Mouse (Mus musculus): ENCODE results near the gene Capn10. TPM values are rescaled to one million over a fixed set of nuclear protein-coding genes. Genes with fewer than 3 reads are reported as not detected.

The Capn10 gene
- polyA plus RNA-seq, 1 experiment from 2014 or later = 30.4 TPM

GRCm38 (mm10) chr1:92930171-92930706 is 3.9 kb upstream of the Capn10 start:
- H3K27me3 ChIP-seq = no peaks in the 10 kb centered on the region
- H3K4me1 ChIP-seq = peaks cover 9% of the 10 kb centered on the region
- no peaks in the 10 kb centered on the region for H3K36me3 ChIP-seq
- 36% methylated on average over 1 of the region's 1 CpGs for WGBS
- ATAC-seq (ENCODE audit: borderline replicate concordance, extremely low read depth, low FRiP score, low TSS enrichment) = no peak
- H3K9ac ChIP-seq = no peak overlapping the region
- no peak overlapping the region for H3K4me2 ChIP-seq
- no peak overlapping the region for H3K4me3 ChIP-seq
- H3K9me3 ChIP-seq = no peaks in the 10 kb centered on the region
- no peak overlapping the region for H3K27ac ChIP-seq

- peak overlapping the region; percentile 78 for H3K4me3 ChIP-seq
Observed at GRCm38 (mm10) chr1:92933611-92934010, 565 bp upstream of the Capn10 start.

DNA sequence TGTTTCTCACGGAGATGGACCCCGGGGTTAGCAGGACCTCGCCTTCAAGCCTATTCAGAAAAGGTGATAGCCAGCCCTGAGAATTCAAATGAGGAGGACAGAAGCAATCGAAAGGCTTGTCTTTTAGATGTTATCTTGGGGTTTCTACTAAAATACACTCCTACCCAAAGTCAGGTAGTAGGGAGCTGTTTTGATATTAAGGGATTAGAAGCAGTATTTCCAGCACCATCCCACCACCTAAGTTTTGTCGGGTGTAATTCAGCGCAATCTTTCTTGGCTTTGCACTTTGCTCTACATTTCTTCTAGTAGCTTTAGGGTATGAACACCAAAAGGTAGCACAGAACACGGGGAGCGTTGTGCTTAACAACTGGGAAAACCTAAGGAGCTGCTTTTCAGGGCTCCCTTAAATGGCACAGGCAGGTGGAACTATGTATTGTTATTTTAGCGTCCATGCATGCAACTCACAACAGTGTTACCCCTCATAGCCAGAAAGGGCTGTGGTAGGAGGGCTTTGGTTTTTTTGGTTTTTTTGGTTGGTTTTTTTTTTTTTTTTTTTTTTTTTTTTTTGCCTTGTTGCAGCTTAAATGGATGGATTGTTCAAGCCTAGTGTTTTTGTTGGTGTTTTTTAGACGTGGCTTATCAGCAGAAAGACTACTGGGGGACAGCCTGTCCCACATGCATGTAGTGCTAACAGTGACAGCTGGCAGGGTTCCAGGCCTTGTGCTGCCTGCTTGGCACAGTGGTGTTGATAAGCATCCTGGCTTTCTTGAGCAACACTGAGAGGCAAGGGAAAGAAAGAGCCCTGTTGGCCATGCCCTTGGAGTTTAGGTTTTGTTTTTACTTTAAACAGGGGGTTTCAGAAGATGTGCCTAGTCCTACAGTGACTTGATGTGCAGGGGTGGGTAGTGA is 1.1 kb downstream of the Capn10 start:
- H3K4me1 ChIP-seq = peaks cover 22% of the 10 kb centered on the region
- peak overlapping the region; percentile 78 for H3K4me3 ChIP-seq
- WGBS = 13% methylated on average over 10 of the region's 10 CpGs
- ATAC-seq (ENCODE audit: borderline replicate concordance, extremely low read depth, low FRiP score, low TSS enrichment) = no peak
- no peaks in the 10 kb centered on the region for H3K27me3 ChIP-seq
- peak overlapping the region; percentile 97 for H3K27ac ChIP-seq
- peaks cover 20% of the 10 kb centered on the region for H3K36me3 ChIP-seq
- H3K4me2 ChIP-seq = peak overlapping the region; percentile 87
- no peaks in the 10 kb centered on the region for H3K9me3 ChIP-seq
- peak overlapping the region; percentile 71 for H3K9ac ChIP-seq

More at GRCm38 (mm10) chr1:92933611-92934010, 565 bp upstream of the Capn10 start:
- Histone ChIP-seq H3K4me2 (peak overlapping the region; percentile 87), H3K36me3 (peaks cover 4% of the 10 kb centered on the region; the same call in 1 of the 2 replicates), H3K27ac (peak overlapping the region; percentile 97), H3K4me1 (peaks cover 22% of the 10 kb centered on the region), H3K9ac (peak overlapping the region; percentile 71), H3K9me3 (no peaks in the 10 kb centered on the region), H3K27me3 (no peaks in the 10 kb centered on the region)
- ATAC-seq (ENCODE audit: borderline replicate concordance, extremely low read depth, low FRiP score, low TSS enrichment) = no peak
- 76% methylated on average over 4 of the region's 4 CpGs for WGBS

DNA sequence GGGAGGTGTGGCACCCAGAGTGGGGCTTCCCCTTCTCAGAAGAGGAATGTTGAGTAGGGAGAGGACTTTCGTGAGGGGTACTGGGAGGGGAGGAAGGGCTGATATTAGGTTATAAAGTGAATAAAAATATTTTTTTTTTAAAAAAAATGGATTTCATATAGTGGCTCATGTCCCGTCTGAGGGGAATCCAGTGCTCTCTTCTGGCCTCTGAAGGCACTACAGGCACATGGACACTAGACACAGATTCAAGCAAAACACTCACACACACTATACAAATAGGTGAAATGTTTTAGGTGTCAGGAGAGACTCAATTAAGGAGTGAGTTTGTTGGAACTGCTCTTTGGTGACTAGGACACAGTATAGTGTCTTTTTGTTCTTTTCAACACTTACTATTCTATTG is 1.8 kb downstream of the Capn10 start:
- peaks cover 24% of the 10 kb centered on the region for H3K36me3 ChIP-seq
- peak overlapping the region; percentile 87 for H3K4me2 ChIP-seq
- H3K9ac ChIP-seq = no peak overlapping the region
- H3K4me3 ChIP-seq = peak overlapping the region; percentile 78; the same call in 1 of the 2 replicates
- H3K4me1 ChIP-seq = peaks cover 22% of the 10 kb centered on the region
- no peak overlapping the region for H3K27ac ChIP-seq
- H3K27me3 ChIP-seq = no peaks in the 10 kb centered on the region
- ATAC-seq (ENCODE audit: borderline replicate concordance, extremely low read depth, low FRiP score, low TSS enrichment) = no peak
- 32% methylated on average over 2 of the region's 2 CpGs for WGBS
- no peaks in the 10 kb centered on the region for H3K9me3 ChIP-seq

- H3K4me2 ChIP-seq = no peak overlapping the region
- no peak overlapping the region for H3K27ac ChIP-seq
- H3K4me1 ChIP-seq = peaks cover 22% of the 10 kb centered on the region
- no peak overlapping the region for H3K9ac ChIP-seq
- H3K27me3 ChIP-seq = no peaks in the 10 kb centered on the region
- no peaks in the 10 kb centered on the region for H3K9me3 ChIP-seq
- peaks cover 26% of the 10 kb centered on the region for H3K36me3 ChIP-seq
- WGBS = 60% methylated on average over 3 of the region's 3 CpGs
- ATAC-seq (ENCODE audit: borderline replicate concordance, extremely low read depth, low FRiP score, low TSS enrichment) = no peak
- H3K4me3 ChIP-seq = no peak overlapping the region
Observed at GRCm38 (mm10) chr1:92936467-92936866, 2.3 kb downstream of the Capn10 start.

GRCm38 (mm10) chr1:92937797-92938196 is 3.6 kb downstream of the Capn10 start:
- Histone ChIP-seq H3K4me1 (peaks cover 22% of the 10 kb centered on the region), H3K4me3 (no peak overlapping the region), H3K4me2 (no peak overlapping the region), H3K9ac (no peak overlapping the region), H3K27me3 (no peaks in the 10 kb centered on the region), H3K36me3 (peaks cover 39% of the 10 kb centered on the region), H3K9me3 (no peaks in the 10 kb centered on the region), H3K27ac (no peak overlapping the region)
- 89% methylated on average over 3 of the region's 3 CpGs for WGBS
- ATAC-seq (ENCODE audit: borderline replicate concordance, extremely low read depth, low FRiP score, low TSS enrichment) = no peak

- H3K4me1 ChIP-seq = peaks cover 16% of the 10 kb centered on the region
- H3K9ac ChIP-seq = no peak overlapping the region
- WGBS = 92% methylated on average over 4 of the region's 4 CpGs
- H3K27ac ChIP-seq = no peak overlapping the region
- ATAC-seq (ENCODE audit: borderline replicate concordance, extremely low read depth, low FRiP score, low TSS enrichment) = no peak
- no peaks in the 10 kb centered on the region for H3K9me3 ChIP-seq
- H3K4me2 ChIP-seq = no peak overlapping the region
- H3K27me3 ChIP-seq = no peaks in the 10 kb centered on the region
- peaks cover 53% of the 10 kb centered on the region for H3K36me3 ChIP-seq
- no peak overlapping the region for H3K4me3 ChIP-seq
Observed at GRCm38 (mm10) chr1:92939746-92940145, 5.6 kb downstream of the Capn10 start.

GRCm38 (mm10) chr1:92943219-92943989 is 9.2 kb downstream of the Capn10 start:
- Histone ChIP-seq H3K27ac (no peak overlapping the region), H3K27me3 (no peaks in the 10 kb centered on the region), H3K4me2 (no peak overlapping the region), H3K4me3 (no peak overlapping the region), H3K4me1 (no peaks in the 10 kb centered on the region), H3K9me3 (no peaks in the 10 kb centered on the region), H3K36me3 (peaks cover 60% of the 10 kb centered on the region), H3K9ac (no peak overlapping the region)
- WGBS = 93% methylated on average over 19 of the region's 19 CpGs
- ATAC-seq (ENCODE audit: borderline replicate concordance, extremely low read depth, low FRiP score, low TSS enrichment) = no peak

DNA sequence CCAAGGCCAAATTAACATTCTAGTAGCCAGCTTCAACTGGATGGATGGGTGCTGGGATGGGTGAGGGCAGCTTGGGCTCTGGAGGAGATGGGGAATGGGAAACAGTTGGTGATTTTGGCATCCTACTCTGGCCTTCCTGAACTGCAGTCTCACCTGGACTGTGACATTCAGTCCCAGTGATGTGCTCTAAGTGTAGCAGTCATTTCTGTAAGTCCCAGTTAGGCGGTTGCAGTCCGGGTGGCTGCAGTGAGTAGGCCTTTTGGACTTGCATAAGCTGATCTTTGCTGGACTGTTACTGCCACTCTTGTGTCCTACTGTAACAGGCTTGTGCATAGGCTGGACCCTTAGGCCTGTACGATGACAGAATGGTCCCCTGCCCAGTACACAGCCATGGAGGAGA is 13.8 kb downstream of the Capn10 start:
- Histone ChIP-seq H3K27me3 (no peaks in the 10 kb centered on the region), H3K4me3 (no peak overlapping the region), H3K36me3 (peaks cover 21% of the 10 kb centered on the region; the same call in 1 of the 2 replicates), H3K27ac (no peak overlapping the region), H3K4me1 (no peaks in the 10 kb centered on the region), H3K9me3 (no peaks in the 10 kb centered on the region), H3K4me2 (no peak overlapping the region), H3K9ac (no peak overlapping the region)
- ATAC-seq (ENCODE audit: borderline replicate concordance, extremely low read depth, low FRiP score, low TSS enrichment) = no peak
- 95% methylated on average over 3 of the region's 3 CpGs for WGBS

GRCm38 (mm10) chr1:92949426-92949825 is 15.2 kb downstream of the Capn10 start:
- no peak overlapping the region for H3K27ac ChIP-seq
- H3K9me3 ChIP-seq = no peaks in the 10 kb centered on the region
- no peaks in the 10 kb centered on the region for H3K4me1 ChIP-seq
- no peak overlapping the region for H3K4me3 ChIP-seq
- 40% methylated on average over 6 of the region's 6 CpGs for WGBS
- H3K27me3 ChIP-seq = no peaks in the 10 kb centered on the region
- H3K4me2 ChIP-seq = no peak overlapping the region
- H3K36me3 ChIP-seq = peaks cover 10% of the 10 kb centered on the region; the same call in 1 of the 2 replicates
- no peak for ATAC-seq (ENCODE audit: borderline replicate concordance, extremely low read depth, low FRiP score, low TSS enrichment)
- no peak overlapping the region for H3K9ac ChIP-seq

DNA sequence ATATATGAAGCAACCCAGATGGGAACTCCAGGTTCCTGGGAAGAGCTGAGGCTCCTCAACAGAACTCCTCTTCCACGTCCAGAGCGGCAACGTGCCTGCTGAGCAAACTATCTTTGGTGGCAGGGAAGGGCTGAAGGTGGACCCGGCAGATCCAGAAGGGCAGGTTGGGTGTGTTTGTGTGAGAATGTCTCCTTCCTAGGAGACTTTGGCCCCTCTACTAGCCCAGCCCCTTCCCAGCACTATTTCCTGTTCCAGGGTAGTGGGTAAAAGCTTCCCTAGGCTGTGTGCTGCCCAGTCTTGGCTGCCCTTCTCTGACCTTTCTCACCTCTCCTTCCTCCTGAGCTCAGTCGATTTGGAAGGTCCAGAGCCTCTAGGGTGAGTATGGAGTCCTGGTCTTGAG is 16.4 kb downstream of the Capn10 start, which contains the start of gene Gpr35:
Gene Gpr35, plus strand, starts transcription at position 259 of the 400 bp plus-strand sequence.
- Histone ChIP-seq H3K27ac (no peak within 1 kb of the TSS), H3K4me2 (no peak within 1 kb of the TSS), H3K36me3 (peaks cover 4% of the 10 kb centered on the region; the same call in 1 of the 2 replicates), H3K9me3 (no peaks in the 10 kb centered on the region), H3K4me3 (no peak within 1 kb of the TSS), H3K4me1 (no peaks in the 10 kb centered on the region), H3K27me3 (no peaks in the 10 kb centered on the region), H3K9ac (no peak within 1 kb of the TSS)
- no peak for ATAC-seq (ENCODE audit: borderline replicate concordance, extremely low read depth, low FRiP score, low TSS enrichment)
- WGBS = 60% methylated on average over 5 of the region's 5 CpGs
